Mouse (Mus musculus) forebrain, embryonic 10.5 days (tissue): ENCODE results near the gene Thsd7a. TPM values are rescaled to one million over a fixed set of nuclear protein-coding genes. Genes with fewer than 3 reads are reported as not detected.

ENCODE experiments used
- DNase-seq: peaks from one replicate; pipeline ENCODE4 v3.0.0-alpha.2; 2017; ENCODE audit warnings: low spot score; ENCODE audit errors: extremely low spot score
- H3K27ac ChIP-seq: fragments of 300-500 bp; sonication (generic); 2 replicates; pipeline ENCODE4 v1.5.1; 2016; ENCODE audit warnings: mild to moderate bottlenecking
- H3K27me3 ChIP-seq: fragments of 300-500 bp; sonication (generic); 2 replicates; pipeline ENCODE4 v1.6.1; 2016; ENCODE audit warnings: mild to moderate bottlenecking; ENCODE audit not compliant: poor library complexity, severe bottlenecking
- H3K36me3 ChIP-seq: fragments of 300-500 bp; sonication (generic); replicated peaks from 2 replicates; pipeline ENCODE4 v1.6.1; 2016; ENCODE audit warnings: mild to moderate bottlenecking, moderate library complexity
- H3K4me1 ChIP-seq: fragments of 300-500 bp; sonication (generic); 2 replicates; pipeline ENCODE4 v1.6.1; 2016
- H3K4me3 ChIP-seq: fragments of 300-500 bp; sonication (generic); 2 replicates; pipeline ENCODE4 v1.5.1; 2016; ENCODE audit warnings: mild to moderate bottlenecking, moderate library complexity
- H3K9me3 ChIP-seq: fragments of 300-500 bp; sonication (generic); 2 replicates; pipeline ENCODE4 v1.6.1; 2016; ENCODE audit warnings: mild to moderate bottlenecking, moderate library complexity
- WGBS: fragments of 180-500 bp; shearing (Covaris S2); methylation state at CpG from one replicate; pipeline ENCODE4 v1.1.7; 2016; 5-methylcytosine and 5-hydroxymethylcytosine counted together
- polyA plus RNA-seq: library from polyadenylated mRNA; unstranded; fragments of >200 nt; fragmentation: Nextera tagmentation; extraction: Ambion mirVana; gene quantifications from 2 replicates; pipeline ENCODE4 v1.2.1, GENCODE M21; 2016

Gene Thsd7a
- polyA plus RNA-seq, 1 experiment from 2014 or later: 1.9 TPM

- Histone ChIP-seq H3K4me1 (peaks cover 25% of the 10 kb centered on the region), H3K36me3 (no peaks in the 10 kb centered on the region), H3K27me3 (peaks cover 28% of the 10 kb centered on the region), H3K4me3 (peak overlapping the region; percentile 72), H3K9me3 (no peaks in the 10 kb centered on the region), H3K27ac (peak overlapping the region; percentile 88)
- 0% methylated on average over 6 of the region's 6 CpGs for WGBS
- DNase-seq: no peak
Observed at GRCm38 (mm10) chr6:12748454-12748786, 790 bp downstream of the Thsd7a start.

DNA sequence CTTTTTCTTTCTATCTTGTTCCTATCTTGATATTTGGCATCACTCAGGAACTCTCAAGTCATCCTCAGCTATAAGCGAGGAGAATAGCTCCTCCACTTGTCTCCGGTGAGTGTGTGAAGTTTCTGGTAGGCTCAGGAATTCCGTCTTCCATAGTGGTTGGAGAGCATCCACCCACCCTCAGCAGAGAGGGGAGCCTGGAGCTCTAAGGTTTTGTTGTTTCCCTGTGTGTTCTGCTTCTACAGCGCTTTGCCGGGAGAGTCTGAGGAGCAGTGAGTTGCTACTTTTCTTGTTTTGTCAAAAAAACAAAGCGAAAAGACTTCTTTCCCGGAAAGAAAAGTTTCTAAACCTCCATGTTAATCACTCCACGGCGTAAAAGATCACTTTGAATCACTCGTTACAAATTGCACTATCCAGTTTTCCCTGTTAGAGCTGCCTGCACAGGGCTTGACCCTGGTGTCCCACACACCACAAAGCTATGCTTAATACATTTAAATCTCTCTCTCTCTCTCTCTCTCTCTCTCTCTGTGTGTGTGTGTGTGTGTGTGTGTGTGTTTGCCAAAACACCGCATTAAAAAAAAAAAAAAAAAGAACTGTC is 1.3 kb downstream of the Thsd7a start:
- WGBS: 4% methylated on average over 10 of the region's 11 CpGs
- Histone ChIP-seq H3K4me1 (peaks cover 25% of the 10 kb centered on the region), H3K4me3 (peak overlapping the region; percentile 72), H3K9me3 (no peaks in the 10 kb centered on the region), H3K27me3 (peaks cover 24% of the 10 kb centered on the region), H3K36me3 (no peaks in the 10 kb centered on the region), H3K27ac (peak overlapping the region; percentile 88; the same call in 1 of the 2 replicates)
- peak; percentile 29 for DNase-seq

GRCm38 (mm10) chr6:12742791-12743190 is 6.4 kb downstream of the Thsd7a start:
- H3K27ac ChIP-seq: no peak overlapping the region
- DNase-seq: no peak
- no peaks in the 10 kb centered on the region for H3K36me3 ChIP-seq
- no peak overlapping the region for H3K4me3 ChIP-seq
- 0 out of 2 replicates have a peak, but pooled peaks cover 1% of the 10 kb centered on the region for H3K4me1 ChIP-seq
- no peaks in the 10 kb centered on the region for H3K9me3 ChIP-seq
- H3K27me3 ChIP-seq: peaks cover 10% of the 10 kb centered on the region
- 93% methylated on average over 4 of the region's 4 CpGs for WGBS

- no peak overlapping the region for H3K27ac ChIP-seq
- DNase-seq: no peak
- WGBS: 97% methylated on average over 3 of the region's 3 CpGs
- H3K27me3 ChIP-seq: no peaks in the 10 kb centered on the region
- H3K4me1 ChIP-seq: no peaks in the 10 kb centered on the region
- no peaks in the 10 kb centered on the region for H3K36me3 ChIP-seq
- no peaks in the 10 kb centered on the region for H3K9me3 ChIP-seq
- no peak overlapping the region for H3K4me3 ChIP-seq
Observed at GRCm38 (mm10) chr6:12733924-12734323, 15.3 kb downstream of the Thsd7a start.

DNA sequence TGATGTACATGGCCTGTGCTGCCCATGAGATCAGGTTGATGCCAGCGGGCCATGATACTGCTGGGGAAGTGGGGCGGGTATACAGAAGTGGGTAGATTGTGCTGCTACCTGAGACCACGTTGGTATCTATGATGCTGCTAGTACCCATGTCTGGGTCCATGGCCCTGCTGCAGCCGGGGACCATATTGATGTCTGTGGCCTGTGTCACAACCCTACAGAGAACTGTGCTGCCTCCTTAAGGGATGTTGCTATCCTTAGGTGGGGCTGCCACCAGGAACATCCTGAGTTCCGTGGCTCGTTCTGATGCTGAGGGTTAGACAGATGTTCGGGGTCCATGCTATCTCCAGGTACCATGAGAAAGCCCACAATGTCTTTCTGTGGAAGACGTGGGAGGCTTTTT is 33.1 kb downstream of the Thsd7a start:
- WGBS: 93% methylated on average over 8 of the region's 8 CpGs
- DNase-seq: no peak

GRCm38 (mm10) chr6:12712581-12712980 is 36.6 kb downstream of the Thsd7a start:
- Histone ChIP-seq H3K4me3 (no peak overlapping the region), H3K27ac (no peak overlapping the region), H3K9me3 (no peaks in the 10 kb centered on the region), H3K4me1 (no peaks in the 10 kb centered on the region), H3K27me3 (no peaks in the 10 kb centered on the region), H3K36me3 (no peaks in the 10 kb centered on the region)
- 76% methylated on average over 3 of the region's 3 CpGs for WGBS
- DNase-seq: no peak

More for the DNA sequence above, 33.1 kb downstream of the Thsd7a start:
- Histone ChIP-seq H3K27ac (no peak overlapping the region), H3K4me3 (no peak overlapping the region), H3K27me3 (no peaks in the 10 kb centered on the region), H3K9me3 (no peaks in the 10 kb centered on the region), H3K36me3 (no peaks in the 10 kb centered on the region), H3K4me1 (no peaks in the 10 kb centered on the region)

DNA sequence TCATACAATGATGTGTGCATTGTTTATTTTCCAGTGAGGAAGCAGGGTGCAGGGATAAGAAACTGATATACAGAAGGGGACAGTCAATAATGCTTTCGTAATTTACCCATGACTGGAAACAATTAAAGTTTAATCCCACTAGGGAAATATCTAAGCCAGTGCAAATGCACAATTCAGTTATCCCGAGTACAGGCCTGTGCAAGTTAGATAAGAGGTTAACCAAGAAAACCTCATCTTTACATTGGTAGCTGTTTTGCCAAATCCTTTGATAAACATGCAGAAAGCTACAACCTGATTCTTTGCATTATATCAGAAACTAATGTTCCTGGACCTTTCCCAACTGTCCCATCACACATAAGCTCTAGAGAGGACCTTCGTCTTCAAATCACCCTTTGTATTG is 46.3 kb downstream of the Thsd7a start:
- Histone ChIP-seq H3K27ac (no peak overlapping the region), H3K27me3 (no peaks in the 10 kb centered on the region), H3K9me3 (no peaks in the 10 kb centered on the region), H3K4me1 (no peaks in the 10 kb centered on the region), H3K4me3 (no peak overlapping the region), H3K36me3 (no peaks in the 10 kb centered on the region)
- DNase-seq: no peak
- WGBS: 72% methylated on average over 3 of the region's 3 CpGs

GRCm38 (mm10) chr6:12699089-12699488 is 50.1 kb downstream of the Thsd7a start:
- Histone ChIP-seq H3K4me1 (no peaks in the 10 kb centered on the region), H3K4me3 (no peak overlapping the region), H3K36me3 (no peaks in the 10 kb centered on the region), H3K9me3 (no peaks in the 10 kb centered on the region), H3K27me3 (no peaks in the 10 kb centered on the region), H3K27ac (no peak overlapping the region)
- DNase-seq: no peak
- 87% methylated on average over 2 of the region's 2 CpGs for whole genome bisulfite sequencing

GRCm38 (mm10) chr6:12693689-12694088 is 55.5 kb downstream of the Thsd7a start:
- Histone ChIP-seq H3K36me3 (no peaks in the 10 kb centered on the region), H3K27me3 (no peaks in the 10 kb centered on the region), H3K4me3 (no peak overlapping the region), H3K9me3 (no peaks in the 10 kb centered on the region), H3K4me1 (no peaks in the 10 kb centered on the region), H3K27ac (no peak overlapping the region)
- no peak for DNase-seq
- WGBS: 98% methylated on average over 1 of the region's 1 CpGs

DNA sequence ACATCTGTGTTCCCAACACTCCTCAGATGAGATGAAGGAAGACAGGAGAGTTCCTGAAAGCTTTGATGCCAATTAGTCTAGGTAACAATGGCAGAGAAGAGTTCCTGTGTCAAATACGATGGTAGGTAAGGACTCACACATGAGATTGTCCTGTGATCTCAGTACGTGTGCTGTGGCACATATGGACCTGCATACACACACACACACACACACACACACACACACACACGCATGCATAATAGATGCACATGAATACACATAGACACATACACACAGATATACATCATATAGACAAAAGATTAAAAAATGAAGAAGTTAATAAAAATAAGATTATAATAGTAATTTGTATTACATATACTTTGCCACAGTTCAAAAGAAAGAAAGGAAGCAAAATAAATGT is 56.0 kb downstream of the Thsd7a start:
- Histone ChIP-seq H3K27me3 (no peaks in the 10 kb centered on the region), H3K36me3 (no peaks in the 10 kb centered on the region), H3K9me3 (no peaks in the 10 kb centered on the region), H3K27ac (no peak overlapping the region), H3K4me1 (no peaks in the 10 kb centered on the region), H3K4me3 (no peak overlapping the region)
- 93% methylated on average over 3 of the region's 3 CpGs for WGBS
- no peak for DNase-seq

DNA sequence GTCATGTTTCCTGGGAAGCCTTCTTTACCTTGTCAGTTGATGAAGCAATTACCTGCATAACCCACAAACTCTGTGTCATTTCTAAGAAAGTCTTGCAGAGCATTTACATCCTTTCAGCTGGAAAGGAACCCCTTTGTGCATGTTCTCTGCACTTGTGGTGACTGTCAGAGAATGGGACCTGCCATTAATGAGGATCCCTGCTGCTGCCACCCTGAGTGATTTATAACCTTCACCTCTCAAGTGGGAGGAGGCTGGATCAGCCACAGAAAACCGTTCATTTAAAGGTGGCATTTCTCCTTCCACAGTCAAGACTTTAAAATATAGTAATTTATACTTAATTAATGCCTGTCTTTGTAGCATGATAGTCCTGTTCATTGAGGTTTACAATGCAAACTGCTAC is 99.6 kb downstream of the Thsd7a start:
- 42% methylated on average over 1 of the region's 1 CpGs for WGBS
- Histone ChIP-seq H3K27me3 (no peaks in the 10 kb centered on the region), H3K27ac (no peak overlapping the region), H3K36me3 (no peaks in the 10 kb centered on the region), H3K9me3 (no peaks in the 10 kb centered on the region), H3K4me1 (peaks cover 5% of the 10 kb centered on the region), H3K4me3 (no peak overlapping the region)
- DNase-seq: no peak

GRCm38 (mm10) chr6:12628637-12629246 is 120.5 kb downstream of the Thsd7a start:
- H3K27ac ChIP-seq: no peak overlapping the region
- 87% methylated on average over 11 of the region's 11 CpGs for WGBS

GRCm38 (mm10) chr6:12606638-12607246 is 142.5 kb downstream of the Thsd7a start:
- Histone ChIP-seq H3K27ac (no peak overlapping the region), H3K4me3 (no peak overlapping the region), H3K4me1 (0 out of 2 replicates have a peak, but pooled peaks cover 4% of the 10 kb centered on the region), H3K36me3 (no peaks in the 10 kb centered on the region), H3K9me3 (no peaks in the 10 kb centered on the region), H3K27me3 (no peaks in the 10 kb centered on the region)
- DNase-seq: no peak
- WGBS: 92% methylated on average over 13 of the region's 13 CpGs

More at GRCm38 (mm10) chr6:12628637-12629246, 120.5 kb downstream of the Thsd7a start:
- Histone ChIP-seq H3K36me3 (no peaks in the 10 kb centered on the region), H3K9me3 (no peaks in the 10 kb centered on the region), H3K4me1 (no peaks in the 10 kb centered on the region), H3K4me3 (no peak overlapping the region), H3K27me3 (no peaks in the 10 kb centered on the region)
- DNase-seq: no peak
